Mouse (Mus musculus) mouse embryonic stem cell (cell line): ENCODE data around the gene Mucl3.

Experiments used
- in situ Hi-C, 2 experiments: fragments of 300-500 bp; cut with MboI; formaldehyde crosslinking; loops; 1 replicate in 1 of 2; 3 replicates in 1 of 2; pipeline ENCODE4 v1.14.3; 2019 to 2020; ENCODE audit warnings: low sequenced_read_pairs in 2 of 2, low pct_unique_long_range_greater_than_20kb in 1 of 2, mixed read lengths in 1 of 2; ENCODE audit not compliant: unreplicated experiment in 1 of 2

Gene Mucl3

GRCm38 (mm10) chr17:35643609-35644236 lies at the start of gene Mucl3:
Mucl3 (minus strand) TSS chr17:35643695.
- in situ Hi-C loops, result no loop called here

- in situ Hi-C loops, result no loop called here
Observed at GRCm38 (mm10) chr17:35692368-35692767, 48.9 kb upstream of the Mucl3 start.

DNA sequence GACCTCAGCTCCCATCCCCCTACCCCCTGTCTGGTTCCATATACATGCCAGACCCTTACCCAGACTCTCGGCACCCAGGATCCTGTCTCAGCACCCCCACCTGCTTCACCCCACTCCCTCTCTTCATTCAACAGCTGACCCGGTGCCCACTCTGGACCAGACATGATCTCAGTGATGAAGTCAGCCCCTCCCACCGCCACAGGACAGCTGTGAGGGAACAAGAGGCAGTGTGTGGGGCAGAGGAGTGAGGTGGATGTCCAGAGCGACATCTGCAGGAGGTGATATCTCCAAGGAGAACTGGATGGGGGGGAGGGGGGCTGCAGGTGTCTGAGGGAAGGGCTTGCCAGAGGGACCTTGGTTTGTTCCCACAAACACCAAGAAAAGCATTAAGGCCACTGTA lies 48.3 kb upstream of the Mucl3 start:
- in situ Hi-C loops, result no loop called here

- in situ Hi-C loops, result no loop called here
Observed at GRCm38 (mm10) chr17:35689936-35690645, 46.6 kb upstream of the Mucl3 start.

GRCm38 (mm10) chr17:35688347-35689175 lies 45.1 kb upstream of the Mucl3 start:
- in situ Hi-C loops, result no loop called here

- in situ Hi-C loops, result no loop called here
Observed at GRCm38 (mm10) chr17:35685061-35685460, 41.6 kb upstream of the Mucl3 start.

GRCm38 (mm10) chr17:35681986-35682385 lies 38.5 kb upstream of the Mucl3 start:
- in situ Hi-C loops, result no loop called here

- in situ Hi-C loops, result no loop called here
Observed at GRCm38 (mm10) chr17:35680591-35680990, 37.1 kb upstream of the Mucl3 start.

DNA sequence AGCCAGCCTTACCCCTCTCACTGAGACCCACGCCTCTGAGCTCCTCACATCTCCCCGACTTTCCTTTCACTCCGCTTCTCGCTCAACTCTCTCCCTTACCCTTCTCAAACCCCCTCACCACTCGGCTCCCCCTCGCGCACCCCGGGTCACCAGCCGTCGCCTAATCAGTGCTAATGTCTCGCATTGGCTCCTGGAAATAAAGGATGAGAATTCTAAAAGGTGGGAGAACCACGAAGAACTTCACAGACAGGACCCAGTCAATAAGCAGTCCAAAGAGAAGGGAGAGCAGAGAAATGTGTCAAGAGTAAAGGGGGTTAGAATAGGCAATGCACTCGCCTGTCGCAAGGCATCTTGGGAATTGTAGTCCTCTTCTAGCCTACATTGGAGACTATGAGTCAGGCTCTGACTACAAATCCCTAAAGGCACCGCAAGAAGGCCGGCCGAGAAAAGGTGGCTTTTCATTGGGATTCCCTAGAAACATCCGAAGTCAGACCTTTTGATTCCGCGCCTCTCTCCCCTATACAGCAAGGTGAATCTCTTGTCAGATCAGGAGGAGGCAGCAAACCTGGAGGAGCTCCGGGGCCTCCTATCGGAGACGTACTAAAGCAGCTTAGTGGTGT lies 30.0 kb upstream of the Mucl3 start, which contains the start of gene Gtf2h4:
Gene Gtf2h4, minus strand, starts transcription at position 324 of the 620 bp plus-strand sequence.
- in situ Hi-C loops, result no loop called here

DNA sequence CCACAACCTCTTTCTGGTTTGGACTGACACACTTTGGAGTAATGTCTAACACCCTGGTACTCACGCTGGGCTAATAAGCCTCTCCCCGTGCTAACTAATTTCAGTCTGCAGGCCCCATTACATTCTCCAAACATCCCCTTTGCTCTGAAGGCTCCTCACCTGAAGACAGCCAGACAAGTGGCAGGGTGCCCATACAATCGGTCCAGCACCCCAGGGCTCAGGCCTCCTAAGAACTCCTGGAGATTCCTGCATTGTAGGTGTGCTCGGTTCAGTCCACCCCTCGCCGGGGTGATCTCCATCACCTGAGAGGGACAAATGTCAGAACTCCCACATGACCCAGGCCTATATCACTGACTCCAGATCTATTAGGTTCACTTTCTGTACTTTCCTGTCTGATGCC lies 29.0 kb upstream of the Mucl3 start:
- in situ Hi-C loops, result no loop called here

GRCm38 (mm10) chr17:35671846-35672245 lies 28.4 kb upstream of the Mucl3 start:
- in situ Hi-C loops, result no loop called here

DNA sequence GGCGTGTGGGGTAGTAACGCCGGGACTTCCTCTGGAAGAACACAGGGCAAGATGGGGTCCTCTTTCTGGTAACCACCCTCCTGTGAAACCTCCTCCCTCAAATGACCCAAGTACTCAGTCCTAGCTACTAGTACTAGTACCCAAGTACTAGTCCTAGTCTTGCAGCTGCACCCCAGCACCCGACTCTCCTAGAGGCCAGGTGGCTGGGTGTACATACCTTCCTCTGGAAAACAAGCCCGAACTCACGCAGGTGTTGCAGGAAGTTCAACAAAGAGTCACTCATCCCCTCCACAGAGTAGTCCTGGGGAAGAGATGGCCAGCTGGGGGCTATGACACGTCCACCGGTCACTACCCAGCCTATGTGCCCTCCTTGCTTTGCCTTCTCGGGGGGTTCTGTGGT lies 26.2 kb upstream of the Mucl3 start:
- in situ Hi-C loops, result no loop called here

- in situ Hi-C loops, result no loop called here
Observed at GRCm38 (mm10) chr17:35667334-35668065, 24.0 kb upstream of the Mucl3 start, which contains the start of gene Vars2. Vars2 (minus strand) TSS chr17:35667592.

DNA sequence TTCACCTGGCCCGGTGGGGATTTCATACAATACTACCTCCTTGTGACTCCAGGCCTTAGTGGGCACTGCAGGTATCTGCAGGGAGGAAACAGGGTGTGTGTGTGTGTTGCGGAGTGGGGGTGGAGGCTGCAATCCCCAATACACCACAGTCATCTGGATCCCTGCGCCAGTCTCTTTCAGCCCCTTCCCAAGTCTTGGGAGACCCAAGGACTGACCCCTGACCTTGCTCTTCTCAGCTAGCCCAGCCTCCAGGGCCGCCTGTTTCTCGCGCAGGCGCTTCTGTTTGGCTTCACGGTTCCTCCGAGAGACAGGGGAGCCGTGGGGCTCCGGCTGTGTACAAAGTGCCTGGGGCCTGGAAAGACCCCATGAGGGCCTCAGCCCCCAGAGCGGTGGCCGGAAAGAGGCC lies 23.4 kb upstream of the Mucl3 start:
- in situ Hi-C loops, result no loop called here

DNA sequence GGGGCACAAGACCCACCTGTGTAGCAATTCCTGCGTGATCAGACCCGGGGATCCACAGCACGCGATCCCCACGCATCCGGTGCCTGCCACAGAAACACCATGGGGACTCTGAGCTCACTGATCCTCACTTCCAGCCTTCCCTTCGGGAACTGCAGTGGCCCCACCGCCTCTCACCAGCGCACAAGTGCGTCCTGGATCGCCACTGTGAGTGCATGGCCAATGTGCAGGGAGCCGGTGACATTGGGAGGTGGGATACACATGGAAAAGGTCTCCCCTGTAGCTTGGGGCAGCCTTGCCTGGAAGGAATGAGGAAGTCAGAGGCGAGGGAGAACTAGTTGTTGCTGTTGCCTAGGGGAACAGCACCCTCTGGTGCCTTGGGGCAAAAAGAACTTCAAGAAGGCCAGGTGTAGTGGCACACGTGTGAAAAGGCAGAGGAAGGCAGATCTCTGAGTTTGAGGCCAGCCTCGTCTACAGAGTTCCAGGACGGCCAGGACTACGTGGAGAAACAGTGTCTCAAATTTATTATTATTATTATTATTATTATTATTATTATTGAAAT lies 22.5 kb upstream of the Mucl3 start:
- in situ Hi-C loops, result no loop called here

GRCm38 (mm10) chr17:35653086-35653485 lies 9.6 kb upstream of the Mucl3 start:
- in situ Hi-C loops, result no loop called here

DNA sequence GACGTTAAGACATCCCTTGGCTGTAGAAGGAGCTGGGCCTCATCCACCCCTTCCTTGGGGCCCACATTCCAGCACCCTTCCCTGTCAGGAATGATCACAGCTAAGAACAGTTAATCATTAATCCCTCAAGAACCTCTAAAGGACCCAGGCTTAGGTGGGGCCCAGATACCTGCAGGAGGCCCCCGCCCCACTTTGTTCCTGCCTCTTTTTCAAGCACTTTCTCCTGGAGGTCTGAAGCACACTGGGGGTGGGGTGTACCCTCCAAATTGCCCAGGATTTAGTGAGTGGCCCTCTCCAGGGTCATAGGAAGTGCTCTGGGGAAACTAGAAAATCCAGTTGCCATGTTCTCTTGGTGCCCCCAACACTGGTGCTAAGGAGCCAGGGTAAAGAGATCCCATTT lies 5.9 kb upstream of the Mucl3 start:
- in situ Hi-C loops, result no loop called here

- in situ Hi-C loops, result no loop called here
Observed at GRCm38 (mm10) chr17:35639352-35639751, 4.1 kb downstream of the Mucl3 start.
